In genomic region chr11:115344967-115345366, GRCm38 (mm10) we compare ENCODE assay signal across 26 mouse cellular contexts. TPM values are rescaled to one million over a fixed set of nuclear protein-coding genes. Genes with fewer than 3 reads are reported as not detected.
DNase-seq lines count a peak whose midpoint lies in the region; ATAC-seq and TF ChIP-seq lines count a peak whose summit lies in the region.
"Had no signal": no experiment of that assay in that cellular context is flagged by ENCODE, and none has a peak within 500 bp of the region (broad histone marks: within the 10 kb centered on the region; RNA-seq: fewer than 3 reads in every experiment).

No protein-coding gene starts in this region.

- WGBS in embryonic facial prominence, embryonic 12.5 days, result 8% methylated on average over 12 of the region's 12 CpGs

- H3K36me3 ChIP-seq in ES-E14 (ENCODE audit: control insufficient read depth, insufficient read depth, low read length, poor library complexity, severe bottlenecking), result no peaks in the 10 kb centered on the region
- H3K36me3 ChIP-seq in embryonic facial prominence, embryonic 12.5 days, result no peaks in the 10 kb centered on the region
- H3K36me3 ChIP-seq: liver, embryonic 12.5 days; lung, embryonic 15.5 days; stomach, embryonic 15.5 days had no signal

- H3K9ac ChIP-seq in ES-E14 (ENCODE audit: insufficient read depth, low read depth, low read length, poor library complexity, severe bottlenecking), result no peak overlapping the region
- peak overlapping the region; percentile 2; the same call in 1 of the 2 replicates for H3K9ac ChIP-seq in embryonic facial prominence, embryonic 12.5 days
- H3K9ac ChIP-seq: liver, embryonic 12.5 days; lung, embryonic 15.5 days; stomach, embryonic 15.5 days had no signal

- H3K4me2 ChIP-seq in embryonic facial prominence, embryonic 12.5 days (replicated peaks), result no peak overlapping the region
- H3K4me2 ChIP-seq: liver, embryonic 12.5 days; lung, embryonic 15.5 days; stomach, embryonic 15.5 days had no signal

- peak overlapping the region; percentile 11; a peak in 2 of 4 replicates for H3K4me3 ChIP-seq in ES-E14 (ENCODE audit: insufficient read depth in 1 of 2, low read depth in 1 of 2, low read length in 2 of 2, poor library complexity in 1 of 2, severe bottlenecking in 1 of 2)
- no peak overlapping the region for H3K4me3 ChIP-seq in embryonic facial prominence, embryonic 12.5 days
- H3K4me3 ChIP-seq: erythroblast, embryonic 14.5 days; liver, embryonic 12.5 days; lung, embryonic 15.5 days; myocyte; stomach, embryonic 15.5 days had no signal

- in situ Hi-C loops in ES-E14 (cut with MboI; ENCODE audit: low sequenced_read_pairs in 2 of 2, unreplicated experiment in 2 of 2), result no loop called here

- intact Hi-C loops in heart, postnatal 36 days (cut with DNase I), result no loop called here

- peaks cover 0 to 16% of the 10 kb centered on the region in 2 experiments; a peak in 2 of 4 replicates for H3K4me1 ChIP-seq in ES-E14 (ENCODE audit: control insufficient read depth in 2 of 2, insufficient read depth in 2 of 2, low read length in 2 of 2, poor library complexity in 1 of 2)
- peaks cover 19% of the 10 kb centered on the region for H3K4me1 ChIP-seq in embryonic facial prominence, embryonic 12.5 days
- H3K4me1 ChIP-seq: lung, embryonic 15.5 days had no signal

- no peaks in the 10 kb centered on the region for H3K9me3 ChIP-seq in ES-E14 (ENCODE audit: control insufficient read depth, insufficient read depth, low read depth, low read length)
- H3K9me3 ChIP-seq in embryonic facial prominence, embryonic 12.5 days, result no peaks in the 10 kb centered on the region
- H3K9me3 ChIP-seq: liver, embryonic 12.5 days; lung, embryonic 15.5 days; stomach, embryonic 15.5 days had no signal

- no peak for ATAC-seq in embryonic facial prominence, embryonic 12.5 days (ENCODE audit: insufficient number of reproducible peaks, insufficient read depth, low FRiP score, low TSS enrichment)
- ATAC-seq: forebrain, embryonic 14.5 days; liver, embryonic 12.5 days had no signal

- peak; percentile 61 for DNase-seq in thymus, postnatal 4 days
- no peak for DNase-seq in thymus, adult 18-20 months
- DNase-seq in ES-E14 (ENCODE audit: low read depth, low spot score) (no peak), MN1 (ENCODE audit: low spot score) (no peak)
- no peak for DNase-seq in lung, postnatal 4 days
- DNase-seq in heart, postnatal 36 days, result no peak
- DNase-seq: adrenal gland, adult 2 months; cerebellum, postnatal 14 days; kidney, adult 8-10 months; kidney, postnatal 36 days; midbrain, embryonic 14.5 days; spleen, adult 18-20 months had no signal

- peaks cover 41% of the 10 kb centered on the region for H3K27me3 ChIP-seq in embryonic facial prominence, embryonic 12.5 days

- H3K27ac ChIP-seq in ES-E14 (ENCODE audit: insufficient read depth, low read depth, low read length, poor library complexity, severe bottlenecking), result no peak overlapping the region
- peak overlapping the region; percentile 7; the same call in 1 of the 2 replicates for H3K27ac ChIP-seq in embryonic facial prominence, embryonic 12.5 days
- H3K27ac ChIP-seq: liver, embryonic 12.5 days; lung, embryonic 15.5 days; stomach, embryonic 15.5 days had no signal

TF ChIP-seq in ES-E14, 5 proteins besides CTCF, POLR2A, EP300 and RAD21:
- no peak for TF ChIP-seq CHD2 (IDR thresholded peaks at IDR 0.05; ENCODE audit: low read depth, low read length)
- TF ChIP-seq ZNF384 (IDR thresholded peaks at IDR 0.05; ENCODE audit: low read depth, low read length), result no peak
- TF ChIP-seq MAFK (IDR thresholded peaks at IDR 0.05; ENCODE audit: insufficient read depth, low read depth, low read length), result no peak
- 0 out of 2 replicates have a peak, but pooled peaks have one; percentile 2 for TF ChIP-seq ZC3H11A (IDR thresholded peaks at IDR 0.05; ENCODE audit: borderline replicate concordance, low read depth, low read length)
- TF ChIP-seq HCFC1 (IDR thresholded peaks at IDR 0.05; ENCODE audit: borderline replicate concordance, insufficient read depth, low read length), result no peak

RNA-seq across cellular contexts. Expression of gene Otop3, which starts 10.4 kb away (rescaled TPM):
- not detected in 2 replicates for total RNA-seq in ES-E14 (2012; rRNA removed)
- polyA plus RNA-seq in embryonic facial prominence, embryonic 12.5 days (2016; fragmentation: Nextera tagmentation; extraction: Ambion mirVana), result not detected in 2 replicates
- not detected for total RNA-seq in heart, postnatal 36 days (2021)
- total RNA-seq: adrenal gland, adult 2 months; gastrocnemius, adult 8-10 months; heart, adult 8-10 months; megakaryocyte, adult 5-6 weeks had no signal
- polyA plus RNA-seq: erythroblast, embryonic 14.5 days; heart, embryonic 16.5 days; liver, embryonic 12.5 days; lung, embryonic 15.5 days; myocyte; urinary bladder, adult 2 months had no signal

RNA-seq across cellular contexts. Expression of gene Hid1, which starts 22.6 kb away (rescaled TPM):
- 2.4 and 2.8 TPM in 2 replicates for total RNA-seq in ES-E14 (2012; rRNA removed)
- polyA plus RNA-seq in embryonic facial prominence, embryonic 12.5 days (2016; fragmentation: Nextera tagmentation; extraction: Ambion mirVana), result 7.7 and 7.9 TPM in 2 replicates
- 1 to 10 TPM; 4.2 to 4.8 TPM for total RNA-seq in heart, postnatal 36 days (2021)
- polyA plus RNA-seq: erythroblast, embryonic 14.5 days had no signal

RNA-seq across cellular contexts. Expression of gene Ush1g, which starts 23.1 kb away (rescaled TPM):
- 0.11 TPM in 1 of 2 replicates, not detected in the other for total RNA-seq in ES-E14 (2012; rRNA removed)
- polyA plus RNA-seq in embryonic facial prominence, embryonic 12.5 days (2016; fragmentation: Nextera tagmentation; extraction: Ambion mirVana), result 0.10 and 0.32 TPM in 2 replicates
- under 1 TPM in 1 of 2 experiments, not detected in 1; 0.14 TPM for total RNA-seq in heart, postnatal 36 days (2021)
- total RNA-seq: megakaryocyte, adult 5-6 weeks had no signal
- polyA plus RNA-seq: erythroblast, embryonic 14.5 days; forebrain, embryonic 14.5 days; lung, embryonic 15.5 days; urinary bladder, adult 2 months had no signal

RNA-seq across cellular contexts. Expression of gene Cdr2l, which starts 36.7 kb away (rescaled TPM):
- total RNA-seq in ES-E14 (2012; rRNA removed), result 8.5 and 10.4 TPM in 2 replicates
- 19.7 and 20.6 TPM in 2 replicates for polyA plus RNA-seq in embryonic facial prominence, embryonic 12.5 days (2016; fragmentation: Nextera tagmentation; extraction: Ambion mirVana)
- 1 to 10 TPM; 5.8 to 5.9 TPM for total RNA-seq in heart, postnatal 36 days (2021)

RNA-seq across cellular contexts. Expression of gene Otop2, which starts 38.0 kb away (rescaled TPM):
- total RNA-seq in ES-E14 (2012; rRNA removed), result 0.18 and 0.21 TPM in 2 replicates
- polyA plus RNA-seq in embryonic facial prominence, embryonic 12.5 days (2016; fragmentation: Nextera tagmentation; extraction: Ambion mirVana), result 0.19 TPM in 1 of 2 replicates, not detected in the other
- total RNA-seq in heart, postnatal 36 days (2021), result not detected
- total RNA-seq: adrenal gland, adult 2 months; gastrocnemius, adult 8-10 months; heart, adult 8-10 months; layer of hippocampus, postnatal 10 days; megakaryocyte, adult 5-6 weeks had no signal
- polyA plus RNA-seq: adrenal gland, adult 2 months; erythroblast, embryonic 14.5 days; forebrain, embryonic 14.5 days; heart, embryonic 16.5 days; hindbrain, embryonic 11.5 days; liver, embryonic 12.5 days; lung, embryonic 15.5 days; midbrain, embryonic 14.5 days; urinary bladder, adult 2 months had no signal
